ENCODE assay signal across 8 mouse cellular contexts in genomic region chr4:141120700-141121099, GRCm38 (mm10). TPM values are rescaled to one million over a fixed set of nuclear protein-coding genes. Genes with fewer than 3 reads are reported as not detected.
DNase-seq lines count a peak whose midpoint lies in the region; ATAC-seq and TF ChIP-seq lines count a peak whose summit lies in the region.

No protein-coding gene starts in this region.

- peak; percentile 46 to 60 for DNase-seq in gastrocnemius, postnatal 4 days (ENCODE audit: low spot score in 2 of 2)
- DNase-seq in gastrocnemius, adult 8-10 months (ENCODE audit: low spot score in 2 of 2): no peak
- peak; percentile 47 for DNase-seq in T-cell, adult 2 months (ENCODE audit: low spot score)
- DNase-seq in forebrain, postnatal 0 days: peak; percentile 78
- peak; percentile 81 for DNase-seq in kidney, postnatal 10 days
- peak; percentile 86 for DNase-seq in lung, embryonic 14.5 days
- peak; percentile 60 for DNase-seq in retina, postnatal 7 days (ENCODE audit: low read depth, low spot score)

- WGBS in forebrain, postnatal 0 days: 21% methylated on average over 11 of the region's 11 CpGs
- WGBS in lung, embryonic 14.5 days: 21% methylated on average over 11 of the region's 11 CpGs

- H3K27ac ChIP-seq in forebrain, postnatal 0 days (ENCODE audit: low read depth, low read length): no peak overlapping the region
- H3K27ac ChIP-seq in lung, embryonic 14.5 days (ENCODE audit: low read depth): no peak overlapping the region

- no peak overlapping the region for H3K9ac ChIP-seq in forebrain, postnatal 0 days
- no peak overlapping the region for H3K9ac ChIP-seq in lung, embryonic 14.5 days

- TF ChIP-seq CTCF in forebrain, postnatal 0 days (IDR thresholded peaks at IDR 0.05; ENCODE audit: low read depth): peak; percentile 87
- peak; percentile 91 for TF ChIP-seq CTCF in lung, embryonic 14.5 days (IDR thresholded peaks at IDR 0.05; ENCODE audit: low read depth)

- H3K27me3 ChIP-seq in forebrain, postnatal 0 days (ENCODE audit: insufficient read depth, low read length): no peaks in the 10 kb centered on the region
- H3K27me3 ChIP-seq in lung, embryonic 14.5 days (ENCODE audit: insufficient read depth, low read length): no peaks in the 10 kb centered on the region

- H3K9me3 ChIP-seq in forebrain, postnatal 0 days (ENCODE audit: low read length): no peaks in the 10 kb centered on the region
- H3K9me3 ChIP-seq in lung, embryonic 14.5 days (ENCODE audit: low read depth, low read length): no peaks in the 10 kb centered on the region

- ATAC-seq in forebrain, postnatal 0 days: peak; percentile 85
- peak; percentile 53; the same call in 1 of the 2 replicates for ATAC-seq in lung, embryonic 14.5 days (ENCODE audit: insufficient read depth)
- no peak for ATAC-seq in megakaryocyte, adult 5-6 weeks (ENCODE audit: poor library complexity, severe bottlenecking)

- H3K4me2 ChIP-seq in forebrain, postnatal 0 days (ENCODE audit: low read depth): no peak overlapping the region
- no peak overlapping the region for H3K4me2 ChIP-seq in lung, embryonic 14.5 days

- H3K36me3 ChIP-seq in forebrain, postnatal 0 days (ENCODE audit: insufficient read depth): peaks cover 24% of the 10 kb centered on the region
- peaks cover 43% of the 10 kb centered on the region for H3K36me3 ChIP-seq in lung, embryonic 14.5 days (ENCODE audit: insufficient read depth)

- H3K4me1 ChIP-seq in forebrain, postnatal 0 days (ENCODE audit: insufficient read depth): no peaks in the 10 kb centered on the region
- H3K4me1 ChIP-seq in lung, embryonic 14.5 days (ENCODE audit: insufficient read depth): no peaks in the 10 kb centered on the region

- H3K4me3 ChIP-seq in forebrain, postnatal 0 days (ENCODE audit: low read depth, low read length): no peak overlapping the region
- H3K4me3 ChIP-seq in lung, embryonic 14.5 days (ENCODE audit: low read depth, low read length): no peak overlapping the region

RNA-seq across cellular contexts. Expression of gene Szrd1, which starts 18.9 kb away (rescaled TPM):
- total RNA-seq in gastrocnemius, postnatal 4 days (2021): 100 to 1,000 TPM; 164 to 177 TPM
- 100 to 1,000 TPM; 137 to 140 (median 139) TPM for total RNA-seq in gastrocnemius, adult 8-10 months (2022)
- 57.8 and 60.5 TPM in 2 replicates for total RNA-seq in forebrain, postnatal 0 days (2014; rRNA removed)
- 17.2 and 17.5 TPM in 2 replicates for polyA plus RNA-seq in forebrain, postnatal 0 days (2015; fragmentation: Nextera tagmentation; extraction: Ambion mirVana)
- 29.8 and 32.5 TPM in 2 replicates for polyA plus RNA-seq in lung, embryonic 14.5 days (2014; fragmentation: Nextera tagmentation; extraction: Ambion mirVana)
- total RNA-seq in megakaryocyte, adult 5-6 weeks (2015): 45.4 and 46.8 TPM in 2 replicates
- total RNA-seq in megakaryocyte, adult 5-6 weeks (2017): 41.0 and 46.9 TPM in 2 replicates

RNA-seq across cellular contexts. Expression of gene Fbxo42, which starts 27.0 kb away (rescaled TPM):
- 10 to 100 TPM; 15.5 to 16.3 TPM for total RNA-seq in gastrocnemius, postnatal 4 days (2021)
- total RNA-seq in gastrocnemius, adult 8-10 months (2022): 10 to 100 TPM in 3 of 4 experiments, 1 to 10 TPM in 1; 9.3 to 11.2 (median 10.7) TPM
- 12.4 and 18.0 TPM in 2 replicates for total RNA-seq in forebrain, postnatal 0 days (2014; rRNA removed)
- polyA plus RNA-seq in forebrain, postnatal 0 days (2015; fragmentation: Nextera tagmentation; extraction: Ambion mirVana): 9.9 and 13.1 TPM in 2 replicates
- polyA plus RNA-seq in lung, embryonic 14.5 days (2014; fragmentation: Nextera tagmentation; extraction: Ambion mirVana): 28.1 and 28.6 TPM in 2 replicates
- total RNA-seq in megakaryocyte, adult 5-6 weeks (2015): 14.1 and 16.3 TPM in 2 replicates
- 10.0 and 12.6 TPM in 2 replicates for total RNA-seq in megakaryocyte, adult 5-6 weeks (2017)

RNA-seq across cellular contexts. Expression of gene Spata21, which starts 32.6 kb away (rescaled TPM):
- under 1 TPM in 1 of 2 experiments, not detected in 1; 0.76 TPM for total RNA-seq in gastrocnemius, postnatal 4 days (2021)
- total RNA-seq in gastrocnemius, adult 8-10 months (2022): not detected
- total RNA-seq in forebrain, postnatal 0 days (2014; rRNA removed): 0.08 and 0.67 TPM in 2 replicates
- 0.31 and 0.68 TPM in 2 replicates for polyA plus RNA-seq in forebrain, postnatal 0 days (2015; fragmentation: Nextera tagmentation; extraction: Ambion mirVana)
- 0.20 and 0.34 TPM in 2 replicates for polyA plus RNA-seq in lung, embryonic 14.5 days (2014; fragmentation: Nextera tagmentation; extraction: Ambion mirVana)
- not detected in 2 replicates for total RNA-seq in megakaryocyte, adult 5-6 weeks (2015)
- total RNA-seq in megakaryocyte, adult 5-6 weeks (2017): not detected in 2 replicates

RNA-seq across cellular contexts. Expression of gene Necap2, which starts 42.5 kb away (rescaled TPM):
- 10 to 100 TPM; 36.8 to 37.8 TPM for total RNA-seq in gastrocnemius, postnatal 4 days (2021)
- total RNA-seq in gastrocnemius, adult 8-10 months (2022): 10 to 100 TPM; 12.0 to 19.2 (median 13.8) TPM
- 49.6 and 51.1 TPM in 2 replicates for total RNA-seq in forebrain, postnatal 0 days (2014; rRNA removed)
- 38.9 and 43.0 TPM in 2 replicates for polyA plus RNA-seq in forebrain, postnatal 0 days (2015; fragmentation: Nextera tagmentation; extraction: Ambion mirVana)
- 88.9 and 93.6 TPM in 2 replicates for polyA plus RNA-seq in lung, embryonic 14.5 days (2014; fragmentation: Nextera tagmentation; extraction: Ambion mirVana)
- total RNA-seq in megakaryocyte, adult 5-6 weeks (2015): 70.2 and 72.2 TPM in 2 replicates
- 126 and 133 TPM in 2 replicates for total RNA-seq in megakaryocyte, adult 5-6 weeks (2017)

Comparison
In these comparisons a context has a peak if more than half of its experiments do, and no peak if none do; other contexts are left out.
1. DNase-seq: peak in gastrocnemius, postnatal 4 days (2 of 2), T-cell, adult 2 months (single experiment), forebrain, postnatal 0 days (single experiment), kidney, postnatal 10 days (single experiment), lung, embryonic 14.5 days (single experiment) and retina, postnatal 7 days (single experiment); none in gastrocnemius, adult 8-10 months (0 of 2).